Mouse (Mus musculus): ENCODE data around the gene Nek3. TPM values are rescaled to one million over a fixed set of nuclear protein-coding genes. Genes with fewer than 3 reads are reported as not detected.
"Not testable (repeated sequence)": the region's sequence is repeated elsewhere in the genome, so short reads cannot be mapped to it uniquely, and the experiment has no call there.

The Nek3 gene
- total RNA-seq, 1 experiment from 2014 or later, result 5.7 TPM

GRCm38 (mm10) chr8:22147706-22148366, 18.4 kb downstream of the Nek3 start:
- ATAC-seq (replicated peaks; ENCODE audit: low read depth, poor library complexity, severe bottlenecking), result 0 out of 2 replicates have a peak, but pooled peaks have one; percentile 32

- no peak for ATAC-seq (replicated peaks; ENCODE audit: low read depth, poor library complexity, severe bottlenecking)
Measured at GRCm38 (mm10) chr8:22145831-22146230, 20.4 kb downstream of the Nek3 start.

- ATAC-seq (replicated peaks; ENCODE audit: low read depth, poor library complexity, severe bottlenecking), result no peak; the same call in 1 of the 2 replicates
Measured at GRCm38 (mm10) chr8:22143764-22144491, 22.3 kb downstream of the Nek3 start.

- ATAC-seq (replicated peaks; ENCODE audit: low read depth, poor library complexity, severe bottlenecking), result no peak
Measured at GRCm38 (mm10) chr8:22142592-22142991, 23.6 kb downstream of the Nek3 start.

GRCm38 (mm10) chr8:22141836-22142385, 24.3 kb downstream of the Nek3 start:
- ATAC-seq (replicated peaks; ENCODE audit: low read depth, poor library complexity, severe bottlenecking), result no peak

GRCm38 (mm10) chr8:22136462-22136861, 29.8 kb downstream of the Nek3 start:
- not testable (repeated sequence) for ATAC-seq (replicated peaks; ENCODE audit: low read depth, poor library complexity, severe bottlenecking)

GRCm38 (mm10) chr8:22134750-22135135, 31.5 kb downstream of the Nek3 start:
- ATAC-seq (replicated peaks; ENCODE audit: low read depth, poor library complexity, severe bottlenecking), result no peak

- ATAC-seq (replicated peaks; ENCODE audit: low read depth, poor library complexity, severe bottlenecking), result peak; percentile 80
Measured at GRCm38 (mm10) chr8:22134078-22134749, 32.0 kb downstream of the Nek3 start.

- no peak for ATAC-seq (replicated peaks; ENCODE audit: low read depth, poor library complexity, severe bottlenecking)
Measured at GRCm38 (mm10) chr8:22132062-22132461, 34.2 kb downstream of the Nek3 start.

- peak; percentile 88 for ATAC-seq (replicated peaks; ENCODE audit: low read depth, poor library complexity, severe bottlenecking)
Measured at GRCm38 (mm10) chr8:22124220-22125152, 41.7 kb downstream of the Nek3 start, which contains the start of gene Nek5. Gene Nek5 (minus strand): TSS chr8:22125053.

GRCm38 (mm10) chr8:22107020-22107419, 59.2 kb downstream of the Nek3 start:
- ATAC-seq (replicated peaks; ENCODE audit: low read depth, poor library complexity, severe bottlenecking), result no peak

GRCm38 (mm10) chr8:22091568-22091967, 74.7 kb downstream of the Nek3 start:
- no peak for ATAC-seq (replicated peaks; ENCODE audit: low read depth, poor library complexity, severe bottlenecking)

GRCm38 (mm10) chr8:22089226-22089625, 77.0 kb downstream of the Nek3 start:
- no peak for ATAC-seq (replicated peaks; ENCODE audit: low read depth, poor library complexity, severe bottlenecking)

GRCm38 (mm10) chr8:22079313-22080007, 86.8 kb downstream of the Nek3 start:
- ATAC-seq (replicated peaks; ENCODE audit: low read depth, poor library complexity, severe bottlenecking), result peak; percentile 42; the same call in 1 of the 2 replicates

Other genes starting within 250 kb of the Nek3 start
- not detected in 2 replicates for gene Defb15, start 233.7 kb downstream of the Nek3 start, total RNA-seq (2017)
- not detected in 2 replicates for gene Defb35, start 228.1 kb downstream of the Nek3 start, total RNA-seq (2017)
- not detected in 2 replicates for gene Defb13, start 219.7 kb downstream of the Nek3 start, total RNA-seq (2017)
- not detected in 2 replicates for gene Fam90a1a, start 207.7 kb downstream of the Nek3 start, total RNA-seq (2017)
- gene Ccdc70, start 196.7 kb downstream of the Nek3 start, total RNA-seq (2017), result not detected in 2 replicates
- gene Atp7b, start 106.1 kb downstream of the Nek3 start, total RNA-seq (2017), result 6.8 and 10.3 TPM in 2 replicates
- 10.0 and 14.1 TPM in 2 replicates for gene Alg11, start 105.7 kb downstream of the Nek3 start, total RNA-seq (2017)
- not detected in 2 replicates for gene Nek5, start 41.4 kb downstream of the Nek3 start, total RNA-seq (2017)
- gene Ckap2, start 19.4 kb upstream of the Nek3 start, total RNA-seq (2017), result 52.3 and 54.7 TPM in 2 replicates
- 39.9 and 43.4 TPM in 2 replicates for gene Vps36, start 26.4 kb upstream of the Nek3 start, total RNA-seq (2017)
- 4.9 and 6.0 TPM in 2 replicates for gene Thsd1, start 60.9 kb upstream of the Nek3 start, total RNA-seq (2017)
- not detected in 2 replicates for gene Tpte, start 117.0 kb upstream of the Nek3 start, total RNA-seq (2017)
- gene Slc25a15, start 232.2 kb upstream of the Nek3 start, total RNA-seq (2017), result 13.4 and 15.1 TPM in 2 replicates
- gene Mrps31, start 244.9 kb upstream of the Nek3 start, total RNA-seq (2017), result 29.7 and 39.8 TPM in 2 replicates